Mouse (Mus musculus) small intestine, adult 2 months (tissue): ENCODE data around the gene Fcrl5. TPM values are rescaled to one million over a fixed set of nuclear protein-coding genes. Genes with fewer than 3 reads are reported as not detected.

Experiments
- H3K27ac ChIP-seq: fragments of 200-500 bp; 2 replicates; pipeline ENCODE4 v1.5.1; 2012; ENCODE audit warnings: low read depth, low read length, control low read depth, inconsistent platforms; ENCODE audit not compliant: insufficient read depth
- H3K27me3 ChIP-seq: fragments of 200-500 bp; 2 replicates; pipeline ENCODE4 v1.6.1; 2012; ENCODE audit warnings: mild to moderate bottlenecking, moderate library complexity, low read length, inconsistent platforms; ENCODE audit not compliant: control insufficient read depth, insufficient read depth
- H3K36me3 ChIP-seq: fragments of 200-500 bp; 2 replicates; pipeline ENCODE4 v1.6.1; 2012; ENCODE audit warnings: mild to moderate bottlenecking, low read length, control low read depth, inconsistent platforms; ENCODE audit not compliant: control insufficient read depth, insufficient read depth
- H3K4me1 ChIP-seq: fragments of 200-500 bp; 2 replicates; pipeline ENCODE4 v1.6.1; 2012; ENCODE audit warnings: low read length, inconsistent platforms, mixed read lengths; ENCODE audit not compliant: control insufficient read depth, insufficient read depth, insufficient read length
- H3K4me3 ChIP-seq: fragments of 200-500 bp; 2 replicates; pipeline ENCODE4 v1.5.1; 2012; ENCODE audit warnings: low read depth, mild to moderate bottlenecking, control low read depth, inconsistent platforms, low read length, moderate library complexity
- CTCF ChIP-seq: fragments of 200-500 bp; IDR thresholded peaks from 2 replicates; pipeline ENCODE4 v1.5.1; 2012; ENCODE audit warnings: low read depth, mild to moderate bottlenecking, control low read depth, inconsistent platforms, low read length, moderate library complexity, mixed read lengths; ENCODE audit not compliant: insufficient replicate concordance, insufficient read length; ENCODE audit errors: extremely low read depth
- POLR2A ChIP-seq: fragments of 200-500 bp; IDR thresholded peaks from 2 replicates; pipeline ENCODE4 v1.6.1; 2012; ENCODE audit warnings: low read depth, mild to moderate bottlenecking, control low read depth, inconsistent platforms, low read length, moderate library complexity
- WGBS: fragments of 180-500 bp; shearing (Covaris S2); methylation state at CpG from one replicate; pipeline ENCODE4 v1.1.7; 2018; 5-methylcytosine and 5-hydroxymethylcytosine counted together
- polyA plus RNA-seq: library from polyadenylated mRNA; depleted of rRNA; stranded (reverse); fragments of >200 nt; gene quantifications from 2 replicates; pipeline ENCODE4 v1.2.3, GENCODE M21; 2012; rRNA removed

Fcrl5 gene
- polyA plus RNA-seq, 1 experiment = not detected

DNA sequence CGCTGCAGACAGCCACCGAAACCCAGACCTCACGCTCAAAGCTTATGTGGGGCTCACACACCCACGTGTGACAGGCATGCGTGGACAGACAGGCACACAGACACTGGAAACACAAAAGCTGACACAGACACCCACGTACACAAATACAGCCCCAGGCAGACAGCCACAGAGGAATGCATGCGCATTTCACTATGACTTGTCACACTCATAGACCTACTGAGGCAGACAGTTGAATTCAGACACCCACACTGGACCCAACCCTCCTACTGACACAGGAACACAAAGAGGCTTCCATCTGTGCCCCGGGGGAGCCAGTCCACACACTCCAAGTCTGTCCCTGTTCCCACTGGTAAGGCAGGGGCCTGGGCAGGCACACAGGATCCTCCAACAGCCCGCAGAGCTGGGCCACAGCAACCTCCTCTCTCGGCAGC is 110.7 kb downstream of the Fcrl5 start:
- Histone ChIP-seq H3K27me3 (0 out of 2 replicates have a peak, but pooled peaks cover 4% of the 10 kb centered on the region), H3K4me3 (no peak overlapping the region), H3K4me1 (peaks cover 12% of the 10 kb centered on the region; the same call in 1 of the 2 replicates), H3K27ac (no peak overlapping the region), H3K36me3 (no peaks in the 10 kb centered on the region; the same call in 1 of the 2 replicates)
- WGBS = 90% methylated on average over 10 of the region's 10 CpGs
- no peak for TF ChIP-seq CTCF
- no peak for TF ChIP-seq POLR2A

DNA sequence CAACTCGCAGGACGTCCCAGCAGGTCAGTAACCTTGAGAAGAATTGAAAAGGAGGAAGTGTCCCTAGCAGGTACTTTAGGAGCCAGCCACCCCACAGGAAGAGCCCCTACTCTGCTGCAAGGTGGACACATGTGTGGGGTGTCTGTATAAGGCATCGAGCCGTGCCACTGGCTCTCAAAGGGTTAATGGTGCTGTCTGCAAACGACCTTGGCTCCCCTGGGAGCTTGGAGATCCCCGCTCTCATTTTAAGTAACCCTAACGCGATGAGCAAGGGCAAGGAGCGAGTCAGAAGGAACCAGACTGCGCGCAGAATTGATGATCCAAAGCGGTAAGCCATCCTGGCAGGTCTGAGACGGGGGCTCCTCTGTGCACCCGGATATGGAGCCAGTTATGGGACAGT is 114.3 kb downstream of the Fcrl5 start:
- TF ChIP-seq CTCF (no peak), POLR2A (no peak)
- no peaks in the 10 kb centered on the region for H3K36me3 ChIP-seq
- WGBS = 40% methylated on average over 14 of the region's 14 CpGs

More for the DNA sequence above, 114.3 kb downstream of the Fcrl5 start:
- Histone ChIP-seq H3K27me3 (0 out of 2 replicates have a peak, but pooled peaks cover 4% of the 10 kb centered on the region), H3K4me3 (no peak overlapping the region), H3K27ac (no peak overlapping the region), H3K4me1 (peaks cover 11% of the 10 kb centered on the region; the same call in 1 of the 2 replicates)

Other genes with a start within 250 kb of the Fcrl5 start
- gene Fcrls, start 172.0 kb upstream of the Fcrl5 start, polyA plus RNA-seq = 0.13 and 0.71 TPM in 2 replicates
- 0.11 TPM in 1 of 2 replicates, not detected in the other for gene Cd5l, start 77.9 kb upstream of the Fcrl5 start, polyA plus RNA-seq
- 0.75 and 2.0 TPM in 2 replicates for gene Fcrl1, start 59.4 kb upstream of the Fcrl5 start, polyA plus RNA-seq
- gene Etv3, start 89.6 kb downstream of the Fcrl5 start, polyA plus RNA-seq = 10.6 and 19.9 TPM in 2 replicates
- 12.7 and 32.4 TPM in 2 replicates for gene Arhgef11, start 181.8 kb downstream of the Fcrl5 start, polyA plus RNA-seq